Mouse (Mus musculus) left cerebral cortex, postnatal 36 days (tissue): ENCODE measurements at regions not wholly inside any gene's neighbourhood (a gene's known extent, or its start where the extent isn't known, plus 50 kb on each side); places are given as distances from the start of the nearest gene placed in this dataset.

ENCODE experiments used
- DNase-seq, 2 experiments: peaks; one replicate each; pipeline ENCODE4 v3.0.0; 2021 to 2022; ENCODE audit warnings: low spot score in 2 of 2, mixed read lengths in 1 of 2
- intact Hi-C: fragments of 180-260 bp; cut with DNase I; formaldehyde crosslinking; loops from one replicate; pipeline ENCODE4 v1.15.1; 2025

DNA sequence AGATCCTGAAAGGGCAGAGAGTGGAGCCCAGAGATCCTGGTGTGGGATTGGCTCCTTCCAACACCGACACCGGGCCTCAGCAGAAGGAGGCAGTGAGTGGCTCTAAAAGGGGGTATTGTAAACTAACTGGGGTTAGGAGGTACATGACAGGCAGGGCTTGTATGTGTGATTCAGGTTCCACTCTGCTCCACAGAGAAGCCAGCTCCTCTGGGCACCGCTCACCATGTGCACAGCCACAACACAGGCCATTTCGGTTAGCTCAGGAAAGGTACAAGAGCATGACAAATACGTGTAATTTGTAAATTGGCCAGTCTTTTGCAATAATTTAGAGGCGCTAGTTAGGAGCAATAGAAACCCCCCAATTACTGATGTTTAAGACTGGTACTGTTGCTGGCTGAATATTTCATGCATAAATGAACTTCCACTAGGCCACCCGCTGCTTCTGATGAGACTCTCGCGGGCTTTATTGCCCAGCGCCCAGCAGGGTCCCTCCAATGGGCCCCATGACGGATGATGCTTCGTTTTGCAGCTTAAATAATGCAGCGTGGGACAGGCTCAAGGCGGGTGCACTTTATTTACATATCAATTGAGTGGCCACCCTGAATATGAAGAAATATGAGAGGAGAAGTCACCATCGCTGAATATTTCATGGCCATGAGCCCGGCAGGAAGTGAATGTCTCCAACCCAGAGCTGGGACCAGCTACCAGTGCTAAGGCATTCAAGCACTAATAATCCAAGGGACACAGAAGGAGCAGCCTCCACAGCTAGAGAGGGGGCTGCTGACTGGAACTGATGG lies 136.9 kb upstream of the Mafb start:
- DNase-seq: no peak
- intact Hi-C loops: no loop called here

DNA sequence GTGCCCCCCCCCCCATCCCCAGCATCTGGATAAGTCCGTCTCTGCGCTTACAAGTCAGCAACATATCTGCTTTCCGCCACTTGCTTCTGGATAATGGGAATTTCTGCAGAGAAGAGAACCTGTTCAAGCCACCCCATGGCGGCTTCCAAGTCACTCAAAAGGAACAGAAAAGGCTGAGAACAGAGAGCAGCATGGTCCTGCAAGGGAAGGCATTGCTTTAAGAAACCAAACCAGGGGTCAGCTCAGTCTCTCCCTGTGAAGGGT lies 137.5 kb upstream of the Mafb start:
- intact Hi-C loops: no loop called here
- DNase-seq: no peak

DNA sequence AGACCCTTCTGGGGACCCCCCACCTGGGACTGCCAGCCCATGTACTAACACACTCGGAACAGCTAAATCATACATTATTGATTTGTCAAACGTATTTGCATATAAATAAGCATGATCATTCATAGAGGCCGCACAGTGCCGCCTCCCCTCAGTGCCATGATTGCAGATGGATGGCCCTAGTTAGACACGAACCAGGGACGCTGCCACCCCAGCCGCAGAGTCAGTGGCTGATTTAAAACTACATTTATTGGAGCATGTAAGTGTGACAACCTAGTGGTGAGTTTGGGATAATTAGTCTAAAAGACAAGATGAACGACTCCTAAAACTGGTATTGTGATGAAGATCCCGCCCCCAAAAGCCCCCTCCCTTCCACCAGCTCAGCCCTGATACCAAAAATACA lies 138.3 kb upstream of the Top1 start:
- no peak for DNase-seq
- intact Hi-C loops: no loop called here

DNA sequence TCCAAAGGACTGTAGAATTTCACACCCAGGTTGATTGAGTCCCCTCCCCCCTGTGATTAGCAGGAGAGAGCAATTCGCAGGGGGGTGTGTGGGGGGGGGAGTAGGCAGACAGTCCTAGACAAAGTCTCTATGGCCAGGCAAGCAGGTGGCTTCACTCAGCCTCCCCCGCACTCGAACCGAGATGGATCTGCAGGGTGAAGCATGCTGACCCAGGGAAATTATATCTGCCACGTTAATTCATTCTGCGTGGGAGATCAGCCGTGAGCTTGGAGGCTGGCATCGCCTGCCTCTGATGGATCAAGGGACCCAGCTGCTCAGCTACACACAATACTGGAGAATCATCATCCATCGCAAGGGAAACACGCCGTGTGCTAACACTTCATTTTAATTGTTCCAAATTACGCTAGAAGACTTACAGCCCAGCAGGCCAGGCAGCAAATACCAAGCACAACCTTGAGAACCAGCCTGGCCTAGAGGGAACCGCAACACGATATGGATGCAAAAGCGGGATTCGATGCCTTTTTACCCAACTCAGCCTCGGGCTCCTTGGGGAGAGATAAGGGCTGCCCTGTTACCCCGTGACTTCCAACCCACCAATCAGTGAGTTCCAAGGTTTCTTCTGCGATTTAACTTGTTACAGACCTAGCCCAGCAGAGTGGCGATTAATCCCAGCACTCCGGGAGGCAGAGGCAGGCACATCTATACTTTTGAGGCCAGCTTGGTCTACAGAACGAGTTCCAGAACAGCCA lies 137.7 kb upstream of the Top1 start:
- no peak for DNase-seq
- intact Hi-C loops: no loop called here

GRCm38 (mm10) chr2:160510159-160510558 lies 135.5 kb upstream of the Top1 start:
- intact Hi-C loops: no loop called here
- no peak for DNase-seq

GRCm38 (mm10) chr2:160510635-160511421 lies 134.9 kb upstream of the Top1 start:
- intact Hi-C loops: no loop called here
- DNase-seq: no peak

DNA sequence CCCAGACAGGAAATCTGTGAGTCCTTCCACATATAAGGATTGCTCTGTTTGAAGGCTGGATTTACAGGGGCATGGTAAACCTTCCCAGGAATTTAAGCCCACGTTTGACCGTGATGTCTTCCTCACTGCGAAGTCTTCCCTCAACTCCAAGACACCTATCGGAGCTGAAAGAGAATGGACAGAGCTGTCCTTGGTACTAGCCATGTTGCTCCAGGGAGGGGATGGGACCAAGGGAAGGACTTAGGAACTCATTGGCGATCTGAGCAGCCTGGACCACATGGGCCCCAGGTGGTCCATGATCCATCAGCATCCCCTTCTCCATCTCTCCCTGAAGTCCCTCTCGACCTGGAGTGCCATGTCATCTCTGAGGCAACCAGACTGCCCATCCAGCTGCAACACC lies 130.1 kb upstream of the Top1 start:
- intact Hi-C loops: no loop called here
- no peak for DNase-seq

DNA sequence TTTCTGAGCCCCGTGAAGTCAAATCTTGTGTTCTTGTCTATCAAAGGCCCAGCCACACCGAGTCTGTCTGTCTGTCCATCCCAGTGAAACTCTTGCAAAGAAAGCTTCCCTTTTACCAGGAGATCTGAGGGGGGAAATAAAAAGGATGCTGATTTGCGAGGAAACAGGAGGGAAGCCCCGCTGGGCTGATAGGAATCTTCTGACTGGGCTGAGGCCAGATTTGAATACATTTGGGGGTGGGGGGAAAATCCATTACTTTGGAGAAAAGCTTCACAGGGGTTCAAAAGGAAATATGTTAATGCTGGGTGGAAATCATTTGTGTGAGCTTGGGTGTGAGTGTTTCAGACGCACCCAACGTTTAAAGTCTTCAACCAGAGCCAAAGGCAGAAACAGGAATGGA lies 129.2 kb upstream of the Top1 start:
- DNase-seq: no peak
- intact Hi-C loops: no loop called here

- no peak for DNase-seq
These were observed 120.1 kb upstream of the Top1 start for GRCm38 (mm10) chr2:160525301-160526205.

DNA sequence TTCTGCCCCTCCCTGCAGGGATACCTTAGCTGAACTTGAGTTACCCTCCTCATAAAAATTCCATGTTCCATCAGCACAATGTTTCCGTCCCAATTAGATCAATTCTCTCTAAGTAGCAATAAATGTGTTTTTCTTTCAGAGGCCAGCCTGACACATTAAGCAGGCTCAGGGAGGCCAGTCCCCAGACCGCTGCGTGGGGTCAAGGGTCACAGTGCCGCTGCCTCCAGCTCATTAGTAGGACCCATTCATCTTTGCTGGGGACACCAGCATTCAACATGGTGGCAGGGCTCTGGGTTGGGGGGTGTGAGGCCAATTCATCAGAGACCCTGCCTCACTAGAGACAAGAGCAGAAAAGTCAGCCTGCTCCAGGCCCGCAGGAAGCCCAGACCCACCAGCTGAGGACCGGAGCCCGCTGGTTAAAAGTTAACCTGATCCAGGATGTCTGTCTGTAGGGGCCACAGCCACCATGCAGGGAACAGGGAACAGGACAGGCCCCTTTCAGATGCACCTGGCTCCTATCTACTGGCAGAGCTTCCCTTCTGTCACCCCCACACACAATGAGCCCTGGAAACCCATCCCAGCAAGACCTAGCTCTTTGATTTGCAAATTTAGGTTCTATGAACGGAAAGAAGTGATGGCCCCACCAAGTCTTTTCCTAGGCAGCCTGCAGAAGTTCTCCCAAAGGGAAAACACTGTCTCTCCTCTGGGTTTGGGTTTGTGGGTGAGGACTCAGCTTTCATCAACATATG lies 119.1 kb upstream of the Top1 start:
- intact Hi-C loops: no loop called here
- no peak for DNase-seq

More at GRCm38 (mm10) chr2:160525301-160526205, 120.1 kb upstream of the Top1 start:
- intact Hi-C loops: no loop called here

GRCm38 (mm10) chr2:160529306-160529705 lies 116.4 kb upstream of the Top1 start:
- DNase-seq: no peak
- intact Hi-C loops: no loop called here

DNA sequence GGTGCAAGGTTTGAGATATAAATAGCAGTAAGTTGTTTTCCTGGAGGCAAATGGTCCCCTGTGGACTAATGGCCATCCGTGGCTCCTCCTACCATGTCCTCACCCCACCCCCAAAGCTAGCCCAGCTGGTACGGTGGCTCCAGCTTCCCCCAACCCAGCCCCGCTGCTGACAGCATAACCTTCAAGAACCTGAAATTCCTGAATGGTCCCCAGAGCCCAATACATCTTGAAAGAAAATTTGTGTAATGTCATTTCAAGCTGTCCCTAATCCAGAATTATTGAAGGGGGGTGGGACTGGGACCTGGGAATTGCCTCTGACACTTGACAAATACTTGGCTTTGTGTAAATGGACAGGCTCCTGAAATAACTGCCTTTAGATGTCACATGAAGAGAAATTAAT lies 115.3 kb upstream of the Top1 start:
- intact Hi-C loops: no loop called here
- DNase-seq: no peak

DNA sequence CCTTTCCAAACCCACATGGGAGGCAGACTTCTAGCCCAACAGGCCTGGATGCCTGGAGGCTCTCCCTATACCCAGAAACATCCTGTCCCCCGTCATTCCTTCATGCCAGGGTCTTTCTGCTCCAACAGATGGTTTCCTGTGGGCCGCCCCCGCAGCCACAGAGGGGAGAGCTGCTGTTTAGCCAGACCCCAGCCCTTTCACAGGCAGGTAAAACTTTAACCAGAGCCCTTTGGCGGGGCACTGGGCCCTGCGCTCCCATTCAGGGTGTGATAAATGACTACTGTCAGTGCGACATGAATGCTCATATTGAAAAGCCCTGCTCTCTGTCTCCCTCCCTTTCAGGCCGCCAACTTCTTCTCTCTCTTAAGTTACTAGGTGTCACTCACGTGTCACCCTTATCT lies 108.4 kb upstream of the Top1 start:
- no peak for DNase-seq
- intact Hi-C loops: no loop called here

DNA sequence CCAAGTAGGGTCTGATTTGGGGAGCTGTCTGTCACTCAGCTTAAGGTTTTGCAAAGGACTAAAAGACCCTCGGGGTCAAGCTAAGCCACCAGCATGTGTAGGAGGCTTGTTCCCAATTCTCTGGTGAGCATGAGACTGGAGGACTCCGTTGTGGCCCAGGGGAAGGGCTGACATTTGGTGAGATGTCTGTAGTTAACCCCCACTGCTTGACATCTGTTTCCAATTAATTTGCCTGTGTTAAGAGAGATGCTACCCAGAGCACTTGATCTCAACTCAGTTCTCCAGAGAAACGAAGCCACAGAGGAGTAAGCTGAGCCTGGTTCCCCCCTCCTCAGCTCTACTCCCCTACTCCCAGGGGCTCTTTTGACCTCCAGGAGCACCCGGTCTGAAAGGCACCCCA lies 100.2 kb upstream of the Top1 start:
- intact Hi-C loops: no loop called here
- DNase-seq: no peak

GRCm38 (mm10) chr2:160552121-160552669 lies 93.5 kb upstream of the Top1 start:
- intact Hi-C loops: no loop called here
- no peak for DNase-seq

- DNase-seq: no peak
- intact Hi-C loops: no loop called here
These were observed 84.0 kb upstream of the Top1 start for GRCm38 (mm10) chr2:160561711-160562110.

- intact Hi-C loops: no loop called here
- DNase-seq: no peak
These were observed 77.9 kb upstream of the Top1 start for GRCm38 (mm10) chr2:160567813-160568212.

DNA sequence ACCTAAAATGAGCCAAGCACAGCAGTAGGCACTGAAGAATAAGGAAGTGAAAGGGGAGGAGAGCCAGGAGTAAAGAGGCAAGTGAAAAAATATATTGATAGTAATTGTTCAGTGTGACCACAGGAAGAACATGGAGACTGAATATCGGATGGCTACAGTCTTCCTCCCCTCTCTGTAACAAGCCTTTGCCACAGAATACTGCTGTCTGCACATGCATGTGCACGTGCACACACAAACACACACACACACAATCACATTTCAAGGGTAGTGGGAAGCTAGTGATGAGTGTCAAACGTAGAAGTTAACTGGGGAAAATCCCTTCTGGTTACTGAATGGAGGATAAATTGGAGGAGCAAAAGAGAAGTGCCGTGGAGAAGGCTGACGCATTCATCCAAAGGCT lies 76.2 kb upstream of the Top1 start:
- no peak for DNase-seq
- intact Hi-C loops: no loop called here
